Mouse (Mus musculus): ENCODE data around the gene Asxl2. TPM values are rescaled to one million over a fixed set of nuclear protein-coding genes. Genes with fewer than 3 reads are reported as not detected.

Gene Asxl2
- polyA plus RNA-seq, 1 experiment from 2014 or later, result 22.0 TPM

DNA sequence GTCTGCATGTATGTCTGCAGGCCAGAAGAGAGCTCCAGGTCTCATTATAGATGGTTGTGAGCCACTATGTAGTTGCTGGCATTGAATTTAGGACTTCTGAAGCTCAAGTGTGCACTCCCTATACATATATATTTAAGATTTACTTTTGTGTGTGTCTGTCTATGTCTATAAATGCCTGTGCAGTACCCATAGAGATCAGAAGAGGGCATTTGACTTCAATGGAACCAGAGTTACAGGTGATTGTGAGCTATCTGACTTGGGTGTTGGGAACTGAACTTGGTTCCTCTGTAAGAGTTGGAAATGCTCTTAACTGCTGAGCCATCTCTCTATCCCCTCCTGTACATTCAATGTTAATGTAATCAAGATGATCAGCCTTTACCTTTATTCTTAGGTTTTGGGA lies 4.3 kb downstream of the Asxl2 start:
- H3K27me3 ChIP-seq (ENCODE audit: control insufficient read depth, insufficient read depth, low read length), result no peaks in the 10 kb centered on the region
- H3K9ac ChIP-seq (ENCODE audit: low read length), result no peak overlapping the region
- no peaks in the 10 kb centered on the region; the same call in 1 of the 2 replicates for H3K36me3 ChIP-seq (ENCODE audit: control insufficient read depth, insufficient read depth, low read length)
- DNase-seq (ENCODE audit: low spot score) (no peak), ATAC-seq (replicated peaks; ENCODE audit: low FRiP score) (no peak)
- no peak overlapping the region for H3K27ac ChIP-seq (ENCODE audit: low read depth, low read length)
- H3K4me2 ChIP-seq (ENCODE audit: low read depth, low read length, severe bottlenecking), result no peak overlapping the region
- no peaks in the 10 kb centered on the region for H3K9me3 ChIP-seq (ENCODE audit: control insufficient read depth, low read length)
- no peak overlapping the region for H3K4me3 ChIP-seq (ENCODE audit: low read depth, low read length)
- H3K4me1 ChIP-seq (replicated peaks; ENCODE audit: control insufficient read depth, insufficient read depth, low read length), result no peaks in the 10 kb centered on the region

GRCm38 (mm10) chr12:3433736-3434135 lies 7.1 kb downstream of the Asxl2 start:
- DNase-seq (ENCODE audit: low spot score), result no peak
- H3K4me2 ChIP-seq (ENCODE audit: low read depth, low read length, severe bottlenecking), result no peak overlapping the region
- no peaks in the 10 kb centered on the region; the same call in 1 of the 2 replicates for H3K36me3 ChIP-seq (ENCODE audit: control insufficient read depth, insufficient read depth, low read length)
- 74% methylated on average over 1 of the region's 1 CpGs for WGBS
- H3K4me1 ChIP-seq (replicated peaks; ENCODE audit: control insufficient read depth, insufficient read depth, low read length), result no peaks in the 10 kb centered on the region
- no peak overlapping the region for H3K9ac ChIP-seq (ENCODE audit: low read length)
- no peak for ATAC-seq (replicated peaks; ENCODE audit: low FRiP score)
- H3K27me3 ChIP-seq (ENCODE audit: control insufficient read depth, insufficient read depth, low read length), result no peaks in the 10 kb centered on the region
- H3K9me3 ChIP-seq (ENCODE audit: control insufficient read depth, low read length), result no peaks in the 10 kb centered on the region
- H3K27ac ChIP-seq (ENCODE audit: low read depth, low read length), result no peak overlapping the region
- no peak overlapping the region for H3K4me3 ChIP-seq (ENCODE audit: low read depth, low read length)

GRCm38 (mm10) chr12:3436446-3436845 lies 9.8 kb downstream of the Asxl2 start:
- Histone ChIP-seq H3K4me1 (replicated peaks; ENCODE audit: control insufficient read depth, insufficient read depth, low read length) (no peaks in the 10 kb centered on the region), H3K27me3 (ENCODE audit: control insufficient read depth, insufficient read depth, low read length) (no peaks in the 10 kb centered on the region), H3K4me2 (ENCODE audit: low read depth, low read length, severe bottlenecking) (no peak overlapping the region), H3K36me3 (ENCODE audit: control insufficient read depth, insufficient read depth, low read length) (no peaks in the 10 kb centered on the region; the same call in 1 of the 2 replicates), H3K4me3 (ENCODE audit: low read depth, low read length) (no peak overlapping the region), H3K27ac (ENCODE audit: low read depth, low read length) (no peak overlapping the region), H3K9me3 (ENCODE audit: control insufficient read depth, low read length) (no peaks in the 10 kb centered on the region), H3K9ac (ENCODE audit: low read length) (no peak overlapping the region)
- no peak for ATAC-seq (replicated peaks; ENCODE audit: low FRiP score)
- no peak for DNase-seq (ENCODE audit: low spot score)
- 95% methylated on average over 5 of the region's 5 CpGs for WGBS

GRCm38 (mm10) chr12:3437815-3438214 lies 11.2 kb downstream of the Asxl2 start:
- WGBS, result 97% methylated on average over 1 of the region's 1 CpGs
- Histone ChIP-seq H3K4me2 (ENCODE audit: low read depth, low read length, severe bottlenecking) (no peak overlapping the region), H3K9ac (ENCODE audit: low read length) (no peak overlapping the region), H3K4me3 (ENCODE audit: low read depth, low read length) (no peak overlapping the region), H3K27me3 (ENCODE audit: control insufficient read depth, insufficient read depth, low read length) (no peaks in the 10 kb centered on the region), H3K9me3 (ENCODE audit: control insufficient read depth, low read length) (no peaks in the 10 kb centered on the region), H3K27ac (ENCODE audit: low read depth, low read length) (no peak overlapping the region), H3K36me3 (ENCODE audit: control insufficient read depth, insufficient read depth, low read length) (no peaks in the 10 kb centered on the region; the same call in 1 of the 2 replicates), H3K4me1 (replicated peaks; ENCODE audit: control insufficient read depth, insufficient read depth, low read length) (no peaks in the 10 kb centered on the region)
- DNase-seq (ENCODE audit: low spot score) (no peak), ATAC-seq (replicated peaks; ENCODE audit: low FRiP score) (no peak)

DNA sequence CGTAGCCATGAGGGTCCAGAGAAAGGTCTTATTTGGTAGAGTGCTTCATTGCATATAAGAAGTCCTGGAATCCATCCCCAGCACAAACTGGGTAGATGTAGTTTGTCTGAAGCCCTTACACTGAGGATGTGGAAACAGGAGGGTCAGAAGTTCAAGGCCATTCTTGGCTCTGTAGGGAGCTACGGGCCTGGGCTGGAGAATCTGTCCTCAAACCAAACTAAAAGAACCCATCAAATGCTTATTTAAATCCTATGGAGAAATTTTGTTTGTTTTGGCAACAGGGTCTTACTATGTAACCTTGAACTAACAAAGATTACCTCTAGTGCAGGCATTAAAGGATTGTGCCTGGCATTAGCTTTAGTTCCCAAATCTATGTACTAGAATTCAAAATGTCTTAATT lies 14.3 kb downstream of the Asxl2 start:
- H3K4me3 ChIP-seq (ENCODE audit: low read depth, low read length), result no peak overlapping the region
- WGBS, result 84% methylated on average over 2 of the region's 2 CpGs
- ATAC-seq (replicated peaks; ENCODE audit: low FRiP score), result no peak
- H3K27ac ChIP-seq (ENCODE audit: low read depth, low read length), result no peak overlapping the region
- no peak for DNase-seq (ENCODE audit: low spot score)
- no peaks in the 10 kb centered on the region for H3K9me3 ChIP-seq (ENCODE audit: control insufficient read depth, low read length)
- no peaks in the 10 kb centered on the region for H3K36me3 ChIP-seq (ENCODE audit: control insufficient read depth, insufficient read depth, low read length)
- no peaks in the 10 kb centered on the region for H3K27me3 ChIP-seq (ENCODE audit: control insufficient read depth, insufficient read depth, low read length)
- H3K9ac ChIP-seq (ENCODE audit: low read length), result no peak overlapping the region
- no peak overlapping the region for H3K4me2 ChIP-seq (ENCODE audit: low read depth, low read length, severe bottlenecking)
- H3K4me1 ChIP-seq (replicated peaks; ENCODE audit: control insufficient read depth, insufficient read depth, low read length), result no peaks in the 10 kb centered on the region

DNA sequence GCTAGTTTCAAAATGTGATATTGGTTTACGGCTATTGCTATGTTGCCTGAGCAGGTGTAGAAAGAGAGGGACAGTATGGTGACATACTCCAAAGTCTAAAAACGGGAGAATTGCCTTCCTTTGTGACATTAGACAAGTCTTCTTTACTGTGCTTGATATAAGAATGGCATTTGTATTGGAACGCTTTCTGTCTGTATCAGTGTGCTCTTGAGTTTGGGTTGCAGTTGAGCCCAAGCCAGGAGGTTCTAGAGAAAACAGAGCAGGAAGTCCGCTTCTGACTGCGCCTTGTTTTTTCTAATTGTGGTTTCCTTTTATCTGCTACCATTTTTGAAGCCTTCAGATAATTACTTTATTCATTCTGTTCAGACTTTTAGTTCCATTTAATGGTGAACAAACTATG lies 14.7 kb downstream of the Asxl2 start:
- Histone ChIP-seq H3K4me2 (ENCODE audit: low read depth, low read length, severe bottlenecking) (no peak overlapping the region), H3K36me3 (ENCODE audit: control insufficient read depth, insufficient read depth, low read length) (no peaks in the 10 kb centered on the region), H3K4me3 (ENCODE audit: low read depth, low read length) (no peak overlapping the region), H3K27me3 (ENCODE audit: control insufficient read depth, insufficient read depth, low read length) (no peaks in the 10 kb centered on the region), H3K4me1 (replicated peaks; ENCODE audit: control insufficient read depth, insufficient read depth, low read length) (no peaks in the 10 kb centered on the region), H3K27ac (ENCODE audit: low read depth, low read length) (no peak overlapping the region), H3K9ac (ENCODE audit: low read length) (no peak overlapping the region), H3K9me3 (ENCODE audit: control insufficient read depth, low read length) (no peaks in the 10 kb centered on the region)
- no peak for DNase-seq (ENCODE audit: low spot score)
- WGBS, result 90% methylated on average over 5 of the region's 5 CpGs
- ATAC-seq (replicated peaks; ENCODE audit: low FRiP score), result no peak

DNA sequence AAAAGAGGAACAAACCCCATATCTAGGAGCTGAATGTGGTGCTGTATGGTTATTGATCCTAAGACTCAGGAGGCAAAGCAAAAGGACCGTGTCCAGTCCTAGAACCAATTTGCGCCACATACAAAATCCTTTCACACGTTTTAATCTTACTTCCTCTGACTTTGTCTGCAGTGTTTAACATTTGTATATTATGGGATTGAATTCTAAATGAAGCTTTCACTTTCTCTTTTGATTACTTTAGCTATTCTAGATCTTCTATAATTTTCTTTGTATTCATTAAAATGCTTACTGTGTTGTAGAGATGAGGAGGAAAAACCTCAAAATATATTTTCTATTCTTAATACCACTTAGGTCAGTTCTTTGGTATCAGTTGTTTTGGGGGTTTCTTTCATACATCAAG lies 26.9 kb downstream of the Asxl2 start:
- Histone ChIP-seq H3K4me3 (ENCODE audit: low read depth, low read length) (no peak overlapping the region), H3K9ac (ENCODE audit: low read length) (no peak overlapping the region), H3K27me3 (ENCODE audit: control insufficient read depth, insufficient read depth, low read length) (no peaks in the 10 kb centered on the region), H3K27ac (ENCODE audit: low read depth, low read length) (no peak overlapping the region), H3K4me1 (replicated peaks; ENCODE audit: control insufficient read depth, insufficient read depth, low read length) (no peaks in the 10 kb centered on the region), H3K4me2 (ENCODE audit: low read depth, low read length, severe bottlenecking) (no peak overlapping the region), H3K36me3 (ENCODE audit: control insufficient read depth, insufficient read depth, low read length) (no peaks in the 10 kb centered on the region; the same call in 1 of the 2 replicates), H3K9me3 (ENCODE audit: control insufficient read depth, low read length) (no peaks in the 10 kb centered on the region)
- no peak for DNase-seq (ENCODE audit: low spot score)
- 87% methylated on average over 3 of the region's 3 CpGs for WGBS
- ATAC-seq (replicated peaks; ENCODE audit: low FRiP score), result no peak

GRCm38 (mm10) chr12:3463087-3463486 lies 36.4 kb downstream of the Asxl2 start:
- Histone ChIP-seq H3K9ac (ENCODE audit: low read length) (no peak overlapping the region), H3K4me3 (ENCODE audit: low read depth, low read length) (no peak overlapping the region), H3K36me3 (ENCODE audit: control insufficient read depth, insufficient read depth, low read length) (no peaks in the 10 kb centered on the region; the same call in 1 of the 2 replicates), H3K27ac (ENCODE audit: low read depth, low read length) (no peak overlapping the region), H3K4me1 (replicated peaks; ENCODE audit: control insufficient read depth, insufficient read depth, low read length) (no peaks in the 10 kb centered on the region), H3K4me2 (ENCODE audit: low read depth, low read length, severe bottlenecking) (no peak overlapping the region), H3K27me3 (ENCODE audit: control insufficient read depth, insufficient read depth, low read length) (no peaks in the 10 kb centered on the region), H3K9me3 (ENCODE audit: control insufficient read depth, low read length) (no peaks in the 10 kb centered on the region)
- ATAC-seq (replicated peaks; ENCODE audit: low FRiP score), result no peak
- WGBS, result 88% methylated on average over 3 of the region's 3 CpGs
- no peak for DNase-seq (ENCODE audit: low spot score)

- H3K4me2 ChIP-seq (ENCODE audit: low read depth, low read length, severe bottlenecking), result no peak overlapping the region
- WGBS, result 91% methylated on average over 4 of the region's 4 CpGs
- no peak for ATAC-seq (replicated peaks; ENCODE audit: low FRiP score)
- peaks cover 12% of the 10 kb centered on the region for H3K36me3 ChIP-seq (ENCODE audit: control insufficient read depth, insufficient read depth, low read length)
- H3K27ac ChIP-seq (ENCODE audit: low read depth, low read length), result no peak overlapping the region
- no peaks in the 10 kb centered on the region for H3K27me3 ChIP-seq (ENCODE audit: control insufficient read depth, insufficient read depth, low read length)
- no peak overlapping the region for H3K9ac ChIP-seq (ENCODE audit: low read length)
- no peaks in the 10 kb centered on the region for H3K9me3 ChIP-seq (ENCODE audit: control insufficient read depth, low read length)
- H3K4me3 ChIP-seq (ENCODE audit: low read depth, low read length), result no peak overlapping the region
- no peak for DNase-seq (ENCODE audit: low spot score)
- no peaks in the 10 kb centered on the region for H3K4me1 ChIP-seq (replicated peaks; ENCODE audit: control insufficient read depth, insufficient read depth, low read length)
Measured at GRCm38 (mm10) chr12:3499662-3500061, 73.0 kb downstream of the Asxl2 start.
